Mouse (Mus musculus): Measurements from ENCODE around the gene Ptprq.

Ptprq gene

DNA sequence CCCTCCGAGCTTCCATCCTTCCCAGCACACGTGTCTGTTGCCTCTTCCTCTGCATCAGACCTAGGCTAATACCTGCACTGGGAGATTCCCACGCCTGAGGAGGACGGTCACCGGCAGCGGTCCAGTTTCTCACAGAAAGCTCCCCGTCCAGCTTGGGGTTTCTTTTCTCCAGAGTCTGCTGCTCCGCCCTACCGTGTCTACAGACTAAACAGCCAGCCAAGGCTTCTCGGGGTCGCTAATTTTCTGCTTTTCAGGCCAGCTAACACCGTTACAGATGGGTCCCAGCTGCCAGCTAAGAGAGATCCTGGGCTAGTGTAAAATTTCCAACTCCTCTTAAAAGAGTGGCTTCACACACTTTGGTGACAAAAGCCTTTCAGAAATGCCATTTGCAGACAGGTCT, 233.1 kb downstream of the Ptprq start:
- no peak for DNase-seq

- DNase-seq: no peak
These were observed 234.0 kb downstream of the Ptprq start, which contains the start of gene Myf5 for GRCm38 (mm10) chr10:107485870-107486269. Myf5 (minus strand) TSS chr10:107486134.

- no peak for DNase-seq
These were observed 235.8 kb downstream of the Ptprq start for GRCm38 (mm10) chr10:107484050-107484449.

DNA sequence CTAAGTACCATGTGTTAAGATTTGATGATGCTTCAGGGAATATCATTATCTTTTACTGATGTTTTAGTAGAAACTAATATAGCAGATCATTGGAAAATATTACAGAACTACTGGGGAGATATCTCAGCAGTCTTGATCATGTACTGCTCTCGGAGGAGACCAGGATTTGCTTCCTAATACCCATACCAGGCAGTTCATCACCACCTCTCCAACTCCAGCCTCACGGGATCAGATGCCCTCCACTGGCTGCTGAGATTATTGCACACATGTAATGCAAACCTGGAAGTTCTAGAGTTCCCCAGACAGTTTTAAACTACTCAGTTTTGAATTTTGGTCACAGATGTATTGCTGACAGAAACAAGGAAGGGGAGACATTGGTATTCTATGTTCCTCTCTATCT, 246.4 kb downstream of the Ptprq start:
- DNase-seq: no peak

DNA sequence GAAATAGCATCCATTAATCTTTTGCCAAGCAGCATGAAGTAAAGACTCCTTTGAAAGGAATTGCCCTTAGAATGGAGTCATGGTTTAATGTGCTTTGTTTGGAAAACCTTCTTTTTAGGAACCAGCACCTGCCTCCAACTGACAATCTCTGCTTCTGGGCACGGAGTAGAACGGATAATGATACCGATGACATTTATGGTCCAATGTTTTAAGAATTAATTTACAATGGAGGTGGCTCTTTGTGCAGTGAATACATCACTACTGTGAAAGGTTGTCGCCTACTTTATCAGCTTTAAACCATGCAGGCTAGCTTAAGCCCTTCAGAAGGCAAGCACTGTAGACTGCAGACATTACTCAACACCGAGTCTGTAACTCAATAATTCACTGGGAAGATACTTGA, 248.1 kb downstream of the Ptprq start:
- DNase-seq: no peak

- no peak for DNase-seq
These were observed 252.0 kb downstream of the Ptprq start for GRCm38 (mm10) chr10:107467819-107468218.

Data from lung, postnatal 14 days (tissue).